Mouse (Mus musculus) embryonic facial prominence, embryonic 11.5 days (tissue): ENCODE results near the gene Mrc1. TPM values are rescaled to one million over a fixed set of nuclear protein-coding genes. Genes with fewer than 3 reads are reported as not detected.
"Not testable (repeated sequence)": the region's sequence is repeated elsewhere in the genome, so short reads cannot be mapped to it uniquely, and the experiment has no call there.

ENCODE experiments used
- ATAC-seq: fragments of 200-750 bp; cut with Nextera tagmentation; replicated peaks from 2 replicates; pipeline ENCODE4 v1.8.0; 2017; ENCODE audit warnings: low read depth; ENCODE audit not compliant: insufficient number of reproducible peaks, low FRiP score, low TSS enrichment
- DNase-seq: peaks from one replicate; pipeline ENCODE4 v3.0.0-alpha.2; 2015; ENCODE audit warnings: low spot score
- H3K27ac ChIP-seq: fragments of 300-500 bp; sonication (generic); replicated peaks from 2 replicates; pipeline ENCODE4 v1.5.1; 2014; ENCODE audit warnings: mild to moderate bottlenecking, low read depth, low read length, control low read depth
- H3K27me3 ChIP-seq: fragments of 300-500 bp; sonication (generic); 2 replicates; pipeline ENCODE4 v1.6.1; 2014; ENCODE audit warnings: mild to moderate bottlenecking, low read length, moderate library complexity, mixed read lengths; ENCODE audit not compliant: control insufficient read depth, insufficient read depth
- H3K36me3 ChIP-seq: fragments of 300-500 bp; sonication (generic); replicated peaks from 2 replicates; pipeline ENCODE4 v1.6.1; 2014; ENCODE audit warnings: low read depth, mild to moderate bottlenecking, low read length, moderate library complexity, mixed read lengths; ENCODE audit not compliant: control insufficient read depth, insufficient read depth
- H3K4me1 ChIP-seq: fragments of 300-500 bp; sonication (generic); 2 replicates; pipeline ENCODE4 v1.6.1; 2014; ENCODE audit warnings: low read length, mixed read lengths; ENCODE audit not compliant: control insufficient read depth, insufficient read depth
- H3K4me2 ChIP-seq: fragments of 300-500 bp; sonication (generic); 2 replicates; pipeline ENCODE4 v1.6.1; 2014; ENCODE audit warnings: low read depth, mild to moderate bottlenecking, control low read depth, low read length, moderate library complexity
- H3K4me3 ChIP-seq: fragments of 300-500 bp; sonication (generic); 2 replicates; pipeline ENCODE4 v1.5.1; 2014; ENCODE audit warnings: low read depth, low read length, control low read depth
- H3K9ac ChIP-seq: fragments of 300-500 bp; sonication (generic); replicated peaks from 2 replicates; pipeline ENCODE4 v1.6.1; 2014; ENCODE audit warnings: mild to moderate bottlenecking, control low read depth, low read length
- H3K9me3 ChIP-seq: fragments of 300-500 bp; sonication (generic); replicated peaks from 2 replicates; pipeline ENCODE4 v1.6.1; 2016; ENCODE audit warnings: mild to moderate bottlenecking, low read length, inconsistent platforms, mixed read lengths; ENCODE audit not compliant: control insufficient read depth
- WGBS: fragments of 180-500 bp; shearing (Covaris S2); extraction: QIAGEN DNeasy Blood & Tissue Kit; methylation state at CpG from one replicate; pipeline ENCODE4 v1.1.7; 2014; 5-methylcytosine and 5-hydroxymethylcytosine counted together
- polyA plus RNA-seq: library from polyadenylated mRNA; unstranded; fragments of >200 nt; fragmentation: Nextera tagmentation; extraction: Ambion mirVana; gene quantifications from 2 replicates; pipeline ENCODE4 v1.2.1, GENCODE M21; 2014

The Mrc1 gene
- 3.3 and 3.9 TPM in 2 replicates for polyA plus RNA-seq

DNA sequence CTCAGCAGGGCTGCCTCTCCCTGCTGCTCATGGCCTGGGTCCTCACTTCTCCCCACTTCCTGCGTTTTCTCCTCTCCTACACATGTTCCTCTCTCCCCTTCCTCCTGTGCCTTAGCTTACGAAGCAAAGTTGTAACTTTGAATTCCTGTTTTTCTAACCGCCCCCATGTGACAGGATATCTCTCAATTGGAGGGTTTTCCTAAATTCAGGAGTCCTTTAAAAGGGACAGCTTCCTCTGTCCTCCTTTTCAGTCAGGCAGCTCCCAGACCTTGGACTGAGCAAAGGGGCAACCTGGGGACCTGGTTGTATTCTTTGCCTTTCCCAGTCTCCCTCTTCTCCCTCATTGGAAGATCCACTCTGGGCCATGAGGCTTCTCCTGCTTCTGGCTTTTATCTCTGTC lies at the start of gene Mrc1:
TSS of gene Mrc1 (plus strand) at position 244 of the 400 bp plus-strand sequence.
- DNase-seq (no peak), ATAC-seq (no peak)
- Histone ChIP-seq H3K9ac (no peak within 1 kb of the TSS), H3K4me1 (no peaks in the 10 kb centered on the region), H3K4me2 (no peak within 1 kb of the TSS), H3K4me3 (no peak within 1 kb of the TSS), H3K9me3 (no peaks in the 10 kb centered on the region), H3K27ac (no peak within 1 kb of the TSS), H3K36me3 (no peaks in the 10 kb centered on the region), H3K27me3 (no peaks in the 10 kb centered on the region)
- 44% methylated on average over 3 of the region's 3 CpGs for WGBS

DNA sequence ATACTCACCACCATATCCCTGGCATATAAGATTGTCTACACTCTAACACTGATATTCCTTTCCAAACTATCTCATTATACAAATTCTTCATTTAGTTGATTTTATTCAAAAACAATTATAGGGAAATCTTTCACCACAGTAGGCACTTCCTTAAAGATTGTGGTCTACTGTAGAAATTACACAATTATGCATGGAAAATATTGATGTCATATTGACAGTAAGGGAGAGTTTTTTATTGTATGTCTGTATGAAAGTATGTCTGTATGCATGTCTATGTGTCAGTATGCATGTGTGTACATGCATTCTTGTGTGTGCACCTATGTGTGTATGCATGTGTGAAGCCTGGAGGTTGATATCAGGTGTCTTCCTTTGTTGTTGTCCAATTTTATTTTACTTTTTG lies 44.8 kb upstream of the Mrc1 start:
- no peaks in the 10 kb centered on the region for H3K9me3 ChIP-seq
- H3K9ac ChIP-seq = no peak overlapping the region
- no peaks in the 10 kb centered on the region for H3K36me3 ChIP-seq

DNA sequence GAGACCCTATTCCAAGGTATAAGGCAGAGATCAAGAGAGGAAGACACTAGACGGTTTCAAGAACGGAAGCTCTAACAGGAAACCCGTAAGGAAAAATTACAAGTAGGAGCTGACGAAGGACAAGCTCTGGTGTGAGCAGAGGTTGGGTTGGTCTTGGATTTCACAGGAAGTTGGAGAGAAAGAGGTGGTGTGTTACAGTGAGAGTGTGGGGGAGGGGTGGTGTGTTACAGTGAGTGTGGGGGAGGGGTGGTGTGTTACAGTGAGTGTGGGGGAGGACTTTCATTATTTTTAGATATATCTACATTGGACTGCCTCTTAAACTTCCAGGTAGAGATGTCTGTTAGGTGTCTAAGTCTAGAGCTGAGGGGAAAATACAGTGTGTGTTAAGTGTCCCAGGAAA lies 38.5 kb upstream of the Mrc1 start:
- Histone ChIP-seq H3K4me3 (no peak overlapping the region), H3K4me1 (no peaks in the 10 kb centered on the region), H3K27ac (no peak overlapping the region), H3K9me3 (no peaks in the 10 kb centered on the region), H3K27me3 (no peaks in the 10 kb centered on the region), H3K4me2 (no peak overlapping the region), H3K9ac (no peak overlapping the region), H3K36me3 (no peaks in the 10 kb centered on the region)
- 73% methylated on average over 4 of the region's 4 CpGs for WGBS
- ATAC-seq (no peak), DNase-seq (no peak)

More for the DNA sequence above, 44.8 kb upstream of the Mrc1 start:
- no peak for ATAC-seq
- Histone ChIP-seq H3K4me1 (no peaks in the 10 kb centered on the region), H3K27me3 (no peaks in the 10 kb centered on the region), H3K27ac (no peak overlapping the region), H3K4me2 (no peak overlapping the region), H3K4me3 (no peak overlapping the region)
- DNase-seq = no peak

DNA sequence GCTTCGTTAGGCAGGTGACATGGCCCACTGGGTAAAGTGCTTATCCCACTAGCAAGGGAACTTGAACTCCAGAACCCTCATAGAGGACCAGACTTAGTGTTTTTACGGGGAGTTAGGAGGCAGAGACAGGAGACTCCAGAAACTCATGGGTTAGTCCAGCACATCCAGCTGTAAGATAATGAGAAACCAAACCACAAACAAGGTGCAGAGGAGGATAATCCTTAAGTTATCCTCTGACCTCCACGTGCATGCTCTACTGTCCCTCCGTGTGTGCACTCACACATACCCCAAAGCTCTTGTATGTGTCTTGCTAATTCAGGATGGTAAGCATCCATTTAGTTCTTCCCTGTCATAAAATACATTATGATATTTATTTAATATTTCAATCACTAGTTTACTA lies 37.6 kb upstream of the Mrc1 start:
- no peaks in the 10 kb centered on the region for H3K9me3 ChIP-seq
- H3K27me3 ChIP-seq = no peaks in the 10 kb centered on the region
- no peaks in the 10 kb centered on the region for H3K4me1 ChIP-seq
- WGBS = 83% methylated on average over 4 of the region's 4 CpGs
- no peak overlapping the region for H3K4me3 ChIP-seq
- no peak overlapping the region for H3K27ac ChIP-seq
- H3K4me2 ChIP-seq = no peak overlapping the region
- DNase-seq (no peak), ATAC-seq (no peak)
- H3K9ac ChIP-seq = no peak overlapping the region
- no peaks in the 10 kb centered on the region for H3K36me3 ChIP-seq

DNA sequence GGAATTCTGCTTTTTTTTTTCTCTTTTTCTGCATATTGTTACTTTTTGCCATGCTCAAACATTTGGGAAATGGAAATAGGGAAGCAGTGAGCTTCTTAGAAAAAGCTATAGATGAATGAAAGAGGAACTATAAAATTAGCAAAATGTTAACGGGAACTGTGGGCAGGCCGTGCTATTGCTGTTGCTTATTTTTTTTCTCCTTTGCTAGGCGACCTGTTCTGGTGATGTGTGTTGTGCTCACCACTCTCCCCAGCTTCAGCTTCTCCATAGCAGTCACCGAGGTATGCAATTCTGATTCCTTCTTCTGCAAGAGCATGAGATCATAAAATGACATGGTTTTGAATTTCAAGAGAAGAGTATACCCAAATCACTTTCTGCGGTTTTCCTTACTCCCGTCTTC lies 37.1 kb upstream of the Mrc1 start:
- Histone ChIP-seq H3K4me2 (no peak overlapping the region), H3K9me3 (no peaks in the 10 kb centered on the region), H3K9ac (no peak overlapping the region), H3K27me3 (no peaks in the 10 kb centered on the region), H3K27ac (no peak overlapping the region), H3K4me3 (no peak overlapping the region), H3K36me3 (no peaks in the 10 kb centered on the region), H3K4me1 (no peaks in the 10 kb centered on the region)
- DNase-seq (no peak), ATAC-seq (no peak)
- WGBS = 74% methylated on average over 6 of the region's 6 CpGs

DNA sequence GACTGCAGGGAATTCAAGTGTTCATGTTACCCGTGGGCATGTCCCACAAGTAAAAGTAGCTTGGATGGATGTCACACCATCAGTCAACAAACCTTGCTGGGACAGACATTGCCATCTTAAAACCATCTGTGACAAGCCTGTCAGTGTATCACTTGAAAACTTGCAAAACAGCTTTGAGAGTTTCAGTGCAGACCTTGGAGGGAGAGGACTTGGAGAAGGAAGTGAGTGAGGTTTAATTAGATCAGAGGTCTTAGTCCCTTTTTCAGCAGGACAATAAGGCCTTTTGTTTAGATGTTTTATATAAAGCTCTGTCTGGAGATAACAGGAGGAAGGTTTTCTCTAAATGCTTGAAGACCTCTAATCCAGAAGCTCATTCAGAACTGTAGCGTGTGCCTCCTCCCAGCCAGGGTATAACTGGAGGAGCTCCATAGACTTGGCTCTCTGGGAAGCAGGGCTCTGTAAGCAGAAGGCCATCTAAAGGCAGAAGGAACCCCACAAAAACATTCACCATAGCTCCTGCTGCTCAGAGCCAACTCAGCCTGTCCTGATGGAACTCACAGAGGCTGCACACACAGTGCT lies 30.8 kb upstream of the Mrc1 start:
- not testable (repeated sequence) for H3K4me1 ChIP-seq, H3K4me3 ChIP-seq, H3K4me2 ChIP-seq, H3K27ac ChIP-seq, DNase-seq, H3K36me3 ChIP-seq, ATAC-seq, H3K27me3 ChIP-seq, H3K9me3 ChIP-seq, H3K9ac ChIP-seq
- no CpG with 5 or more reads among the region's 2 CpGs for WGBS

DNA sequence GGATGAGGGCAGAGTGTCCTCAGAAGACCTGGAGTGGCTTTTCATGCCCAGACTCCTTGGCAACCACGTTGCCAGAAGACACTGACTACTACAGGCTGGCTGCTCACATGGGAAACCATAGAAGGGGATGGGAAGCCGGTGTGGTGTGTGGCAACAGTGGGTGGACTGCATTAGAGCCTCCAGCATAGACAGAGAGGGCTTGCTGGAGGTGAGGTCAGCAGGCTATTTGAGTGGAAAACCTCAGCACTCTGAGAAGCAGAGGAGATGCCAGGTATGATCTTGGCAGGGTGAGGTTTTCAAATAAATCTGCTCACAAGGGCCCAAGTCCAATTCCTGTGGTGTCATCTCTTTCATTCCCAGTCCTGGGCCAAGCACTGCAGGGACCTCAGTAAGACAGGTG lies 29.6 kb upstream of the Mrc1 start:
- DNase-seq (no peak), ATAC-seq (no peak)
- H3K9me3 ChIP-seq = no peaks in the 10 kb centered on the region
- no peak overlapping the region for H3K4me2 ChIP-seq
- H3K27ac ChIP-seq = no peak overlapping the region
- no peak overlapping the region for H3K4me3 ChIP-seq
- H3K9ac ChIP-seq = no peak overlapping the region
- no peaks in the 10 kb centered on the region for H3K36me3 ChIP-seq
- H3K27me3 ChIP-seq = no peaks in the 10 kb centered on the region
- no peaks in the 10 kb centered on the region for H3K4me1 ChIP-seq
- WGBS = 58% methylated on average over 2 of the region's 2 CpGs

DNA sequence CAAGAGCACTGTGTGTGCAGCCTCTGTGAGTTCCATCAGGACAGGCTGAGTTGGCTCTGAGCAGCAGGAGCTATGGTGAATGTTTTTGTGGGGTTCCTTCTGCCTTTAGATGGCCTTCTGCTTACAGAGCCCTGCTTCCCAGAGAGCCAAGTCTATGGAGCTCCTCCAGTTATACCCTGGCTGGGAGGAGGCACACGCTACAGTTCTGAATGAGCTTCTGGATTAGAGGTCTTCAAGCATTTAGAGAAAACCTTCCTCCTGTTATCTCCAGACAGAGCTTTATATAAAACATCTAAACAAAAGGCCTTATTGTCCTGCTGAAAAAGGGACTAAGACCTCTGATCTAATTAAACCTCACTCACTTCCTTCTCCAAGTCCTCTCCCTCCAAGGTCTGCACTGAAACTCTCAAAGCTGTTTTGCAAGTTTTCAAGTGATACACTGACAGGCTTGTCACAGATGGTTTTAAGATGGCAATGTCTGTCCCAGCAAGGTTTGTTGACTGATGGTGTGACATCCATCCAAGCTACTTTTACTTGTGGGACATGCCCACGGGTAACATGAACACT lies 28.2 kb upstream of the Mrc1 start:
- DNase-seq, ATAC-seq, H3K27me3 ChIP-seq, H3K4me1 ChIP-seq, H3K4me3 ChIP-seq, H3K27ac ChIP-seq, H3K4me2 ChIP-seq, H3K9me3 ChIP-seq, H3K36me3 ChIP-seq, H3K9ac ChIP-seq: not testable (repeated sequence)
- no CpG with 5 or more reads among the region's 2 CpGs for WGBS
